Mouse (Mus musculus) ES-Bruce4 (cell line): ENCODE results near the gene Kdm2b.

Experiments
- CTCF ChIP-seq: IDR thresholded peaks from one replicate; pipeline ENCODE4 v1.8.1; 2011; ENCODE audit warnings: low read depth, low read length
- EP300 ChIP-seq: IDR thresholded peaks from 2 replicates; pipeline ENCODE4 v1.6.1; 2011; ENCODE audit warnings: low read depth, low read length; ENCODE audit not compliant: insufficient read depth
- POLR2A ChIP-seq: IDR thresholded peaks from one replicate; pipeline ENCODE4 v1.8.1; 2011; ENCODE audit warnings: low read length; ENCODE audit not compliant: insufficient read depth

- TF ChIP-seq CTCF = no peak
- TF ChIP-seq POLR2A = no peak
- no peak for TF ChIP-seq EP300
These were observed 30.2 kb downstream of the Kdm2b start for GRCm38 (mm10) chr5:122959391-122959790.
